Mouse (Mus musculus): Measurements from ENCODE around the gene 9230102O04Rik.

- TF ChIP-seq GATA1 (IDR thresholded peaks at IDR 0.05; ENCODE audit: borderline replicate concordance, low read length) (no peak), FLI1 (IDR thresholded peaks at IDR 0.05; ENCODE audit: low read length) (no peak)
These were observed 18.1 kb downstream of the 9230102O04Rik start for GRCm38 (mm10) chr2:9871141-9871716.

Measured in megakaryocyte, embryonic 14.5 days (primary cell).